Mouse (Mus musculus): Measurements from ENCODE around the gene Ccnd3. TPM values are rescaled to one million over a fixed set of nuclear protein-coding genes. Genes with fewer than 3 reads are reported as not detected.

The Ccnd3 gene
- polyA plus RNA-seq, 2 experiments, result 349 to 520 TPM

DNA sequence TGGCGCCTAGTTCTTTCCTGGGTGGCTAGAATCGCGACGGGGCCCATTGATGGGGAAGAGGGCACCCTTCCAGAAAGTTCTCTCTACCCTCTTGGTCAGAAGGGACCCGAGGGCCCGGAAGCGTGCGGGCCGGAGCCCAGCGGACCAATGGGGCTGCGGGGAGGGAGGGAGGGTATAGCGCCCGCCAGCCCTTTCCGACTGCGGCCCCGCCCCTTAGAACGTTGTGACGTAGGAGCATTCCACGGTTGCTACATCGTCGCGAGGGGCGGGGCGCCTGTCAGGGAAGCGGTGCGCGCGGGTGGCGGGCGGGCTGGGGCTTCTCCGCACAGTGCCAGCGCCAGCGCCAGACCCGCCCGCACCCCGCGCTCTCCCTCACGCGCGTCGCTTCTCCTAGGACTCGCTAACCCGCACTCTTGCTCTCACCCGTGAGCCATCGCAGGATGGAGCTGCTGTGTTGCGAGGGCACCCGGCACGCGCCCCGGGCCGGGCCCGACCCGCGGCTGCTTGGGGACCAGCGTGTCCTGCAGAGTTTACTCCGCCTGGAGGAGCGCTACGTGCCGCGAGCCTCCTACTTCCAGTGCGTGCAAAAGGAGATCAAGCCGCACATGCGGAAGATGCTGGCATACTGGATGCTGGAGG, 88.5 kb downstream of the Ccnd3 start:
- WGBS, result 1% methylated on average over 42 of the region's 63 CpGs

DNA sequence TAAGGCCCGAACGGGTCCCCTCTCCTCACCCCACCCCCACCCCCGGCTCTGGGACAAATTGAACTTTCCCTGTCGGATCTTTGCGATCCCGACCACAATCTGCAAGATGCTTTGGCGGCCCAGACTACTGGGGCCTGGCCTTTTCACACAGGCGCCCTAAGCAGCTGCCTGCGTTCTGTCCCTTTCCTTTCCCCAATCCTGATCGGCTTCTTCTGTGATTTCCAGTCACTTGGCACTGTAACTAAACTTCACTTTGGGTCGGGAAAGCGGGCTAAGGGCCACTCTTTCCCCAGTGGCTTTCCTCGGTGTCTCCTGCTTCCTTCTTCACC, 89.0 kb downstream of the Ccnd3 start:
- peak; percentile 38 for DNase-seq (ENCODE audit: low spot score)
- TF ChIP-seq POLR2A (IDR thresholded peaks at IDR 0.05; ENCODE audit: borderline replicate concordance, extremely low read depth, insufficient read depth, insufficient read length), result no peak
- Histone ChIP-seq H3K4me1 (ENCODE audit: control insufficient read depth, insufficient read depth, low read length) (peaks cover 24% of the 10 kb centered on the region), H3K9me3 (ENCODE audit: control insufficient read depth, low read length) (no peaks in the 10 kb centered on the region), H3K4me2 (replicated peaks; ENCODE audit: low read depth, low read length, severe bottlenecking) (peak overlapping the region; percentile 89), H3K36me3 (ENCODE audit: control insufficient read depth, insufficient read depth, low read length) (peaks cover 30% of the 10 kb centered on the region), H3K27me3 (ENCODE audit: control insufficient read depth, insufficient read depth, low read length) (no peaks in the 10 kb centered on the region), H3K9ac (ENCODE audit: low read depth, low read length, severe bottlenecking) (peak overlapping the region; percentile 82), H3K4me3 (replicated peaks; ENCODE audit: low read length) (peak overlapping the region; percentile 90), H3K27ac (replicated peaks; ENCODE audit: low read depth, low read length) (peak overlapping the region; percentile 96)
- WGBS, result 0% methylated on average over 13 of the region's 13 CpGs
- ATAC-seq (ENCODE audit: low FRiP score, low read depth), result no peak

More for the DNA sequence above, 88.5 kb downstream of the Ccnd3 start:
- peak overlapping the region; percentile 89 for H3K4me2 ChIP-seq (replicated peaks; ENCODE audit: low read depth, low read length, severe bottlenecking)
- H3K9me3 ChIP-seq (ENCODE audit: control insufficient read depth, low read length), result no peaks in the 10 kb centered on the region
- H3K36me3 ChIP-seq (ENCODE audit: control insufficient read depth, insufficient read depth, low read length), result peaks cover 25% of the 10 kb centered on the region
- DNase-seq (ENCODE audit: low spot score) (peak; percentile 97), ATAC-seq (ENCODE audit: low FRiP score, low read depth) (peak; percentile 84)
- peak overlapping the region; percentile 90 for H3K4me3 ChIP-seq (replicated peaks; ENCODE audit: low read length)
- H3K4me1 ChIP-seq (ENCODE audit: control insufficient read depth, insufficient read depth, low read length), result peaks cover 24% of the 10 kb centered on the region
- peak overlapping the region; percentile 82 for H3K9ac ChIP-seq (ENCODE audit: low read depth, low read length, severe bottlenecking)
- H3K27ac ChIP-seq (replicated peaks; ENCODE audit: low read depth, low read length), result peak overlapping the region; percentile 96
- TF ChIP-seq POLR2A (IDR thresholded peaks at IDR 0.05; ENCODE audit: borderline replicate concordance, extremely low read depth, insufficient read depth, insufficient read length), result 0 out of 2 replicates have a peak, but pooled peaks have one; percentile 53
- no peaks in the 10 kb centered on the region for H3K27me3 ChIP-seq (ENCODE audit: control insufficient read depth, insufficient read depth, low read length)

DNA sequence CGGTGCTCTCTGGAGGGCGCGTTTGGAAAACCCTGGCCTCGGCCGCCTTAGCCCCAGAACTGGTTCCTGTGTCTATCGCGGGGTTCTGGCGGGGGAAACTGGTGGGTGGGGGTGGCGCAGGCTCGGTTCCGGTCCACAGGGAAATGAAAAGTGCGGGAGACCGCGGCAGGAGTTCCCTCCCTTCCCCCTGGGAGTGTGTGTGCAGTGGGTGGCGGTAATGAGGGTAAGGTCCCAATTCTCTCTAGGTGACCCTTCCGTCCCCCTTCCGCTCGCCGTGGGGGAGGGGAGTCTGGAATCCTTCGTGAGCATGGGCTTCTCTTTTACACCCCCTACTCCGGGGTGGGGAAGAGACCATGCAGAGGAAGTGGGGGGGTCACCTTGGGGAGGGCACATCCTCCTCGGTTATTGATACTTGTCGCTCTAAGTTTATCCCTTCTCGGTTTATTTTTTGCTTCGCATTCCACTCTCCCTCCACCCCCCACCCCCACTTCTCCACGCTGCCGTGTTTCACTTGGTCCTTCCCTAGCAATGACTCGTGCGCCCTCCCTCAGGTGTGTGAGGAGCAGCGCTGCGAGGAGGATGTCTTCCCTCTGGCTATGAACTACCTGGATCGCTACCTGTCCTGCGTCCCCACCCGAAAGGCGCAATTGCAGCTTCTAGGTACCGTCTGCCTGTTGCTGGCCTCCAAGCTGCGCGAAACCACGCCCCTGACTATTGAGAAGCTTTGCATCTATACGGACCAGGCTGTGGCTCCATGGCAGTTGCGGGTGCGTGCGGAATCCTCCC, 89.5 kb downstream of the Ccnd3 start:
- DNase-seq (ENCODE audit: low spot score), result peak; percentile 23
- Histone ChIP-seq H3K4me1 (ENCODE audit: control insufficient read depth, insufficient read depth, low read length) (peaks cover 24% of the 10 kb centered on the region), H3K36me3 (ENCODE audit: control insufficient read depth, insufficient read depth, low read length) (peaks cover 35% of the 10 kb centered on the region), H3K9me3 (ENCODE audit: control insufficient read depth, low read length) (no peaks in the 10 kb centered on the region), H3K9ac (ENCODE audit: low read depth, low read length, severe bottlenecking) (peak overlapping the region; percentile 82), H3K4me2 (replicated peaks; ENCODE audit: low read depth, low read length, severe bottlenecking) (peak overlapping the region; percentile 89), H3K27ac (replicated peaks; ENCODE audit: low read depth, low read length) (peak overlapping the region; percentile 96), H3K4me3 (replicated peaks; ENCODE audit: low read length) (peak overlapping the region; percentile 90), H3K27me3 (ENCODE audit: control insufficient read depth, insufficient read depth, low read length) (no peaks in the 10 kb centered on the region)
- no peak for ATAC-seq (ENCODE audit: low FRiP score, low read depth)
- WGBS, result under 1% methylated on average over 40 of the region's 43 CpGs
- no peak for TF ChIP-seq POLR2A (IDR thresholded peaks at IDR 0.05; ENCODE audit: borderline replicate concordance, extremely low read depth, insufficient read depth, insufficient read length)

DNA sequence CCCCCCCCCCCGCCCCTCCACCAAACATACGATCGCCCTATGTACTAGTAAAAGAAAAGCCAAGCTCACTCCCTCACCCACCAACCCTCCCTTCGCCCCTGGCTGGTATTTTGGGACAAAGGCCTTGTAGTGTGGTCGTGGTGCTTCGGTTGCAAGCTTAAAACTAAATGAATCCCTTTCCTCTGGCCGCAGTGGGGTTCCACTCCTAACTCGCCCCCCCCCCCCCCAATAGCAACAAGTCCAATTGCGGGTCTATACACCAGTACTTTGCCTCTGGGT, 90.1 kb downstream of the Ccnd3 start:
- H3K27me3 ChIP-seq (ENCODE audit: control insufficient read depth, insufficient read depth, low read length), result no peaks in the 10 kb centered on the region
- peak overlapping the region; percentile 90 for H3K4me3 ChIP-seq (replicated peaks; ENCODE audit: low read length)
- no peak for DNase-seq (ENCODE audit: low spot score)
- TF ChIP-seq POLR2A (IDR thresholded peaks at IDR 0.05; ENCODE audit: borderline replicate concordance, extremely low read depth, insufficient read depth, insufficient read length), result no peak
- H3K9ac ChIP-seq (ENCODE audit: low read depth, low read length, severe bottlenecking), result peak overlapping the region; percentile 82
- 2% methylated on average over 6 of the region's 9 CpGs for WGBS
- H3K27ac ChIP-seq (replicated peaks; ENCODE audit: low read depth, low read length), result peak overlapping the region; percentile 96
- ATAC-seq (ENCODE audit: low FRiP score, low read depth), result no peak
- peak overlapping the region; percentile 89 for H3K4me2 ChIP-seq (replicated peaks; ENCODE audit: low read depth, low read length, severe bottlenecking)
- no peaks in the 10 kb centered on the region for H3K9me3 ChIP-seq (ENCODE audit: control insufficient read depth, low read length)
- peaks cover 41% of the 10 kb centered on the region for H3K36me3 ChIP-seq (ENCODE audit: control insufficient read depth, insufficient read depth, low read length)
- H3K4me1 ChIP-seq (ENCODE audit: control insufficient read depth, insufficient read depth, low read length), result peaks cover 24% of the 10 kb centered on the region

DNA sequence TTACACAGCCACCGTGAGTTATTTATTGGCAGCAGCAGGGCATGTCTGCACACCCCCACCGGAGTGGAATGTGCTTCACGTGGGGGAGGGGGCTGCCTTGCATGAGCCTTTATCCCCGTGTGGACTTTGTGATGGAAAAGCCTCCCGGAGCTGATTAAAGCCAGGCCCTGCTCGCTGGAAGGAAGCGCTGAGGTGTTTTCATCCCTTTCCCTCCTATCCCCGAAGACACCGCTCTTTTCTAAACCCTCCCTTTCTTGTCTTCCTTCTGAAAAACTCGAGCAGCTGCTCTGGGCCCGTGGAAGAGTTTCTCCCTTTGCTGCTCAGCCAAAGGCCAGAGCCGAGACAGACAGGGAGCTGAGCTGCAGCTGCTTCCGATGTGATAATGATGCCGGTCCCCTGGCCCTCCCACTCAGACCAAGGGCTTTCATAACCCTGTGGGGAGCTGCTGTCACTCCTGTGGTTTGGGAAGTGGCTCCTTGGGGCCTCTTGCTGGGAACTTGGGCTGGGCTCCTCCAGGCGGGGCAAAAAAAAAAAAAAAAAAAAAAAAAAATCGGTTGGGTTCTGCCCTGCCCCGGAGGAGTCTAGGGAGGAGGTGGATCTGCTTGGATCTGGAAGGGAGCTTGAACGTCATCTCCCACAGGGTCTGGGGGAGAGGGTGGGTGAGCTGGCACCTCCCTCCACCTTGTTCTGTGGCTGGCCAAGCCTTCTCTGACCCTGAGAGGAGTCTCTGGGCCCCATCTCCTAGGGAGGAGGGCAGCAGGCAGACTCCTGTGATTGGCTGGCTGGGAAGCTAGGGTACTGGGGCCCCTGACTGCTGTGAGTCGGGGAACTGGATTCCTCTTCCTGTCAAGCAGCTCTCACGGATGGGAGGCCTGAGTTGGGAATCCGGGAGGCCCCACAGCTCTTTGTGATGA, 90.7 kb downstream of the Ccnd3 start:
- TF ChIP-seq POLR2A (IDR thresholded peaks at IDR 0.05; ENCODE audit: borderline replicate concordance, extremely low read depth, insufficient read depth, insufficient read length), result 0 out of 2 replicates have a peak, but pooled peaks have one; percentile 30
- WGBS, result 1% methylated on average over 21 of the region's 21 CpGs
- DNase-seq (ENCODE audit: low spot score) (peak; percentile 89), ATAC-seq (ENCODE audit: low FRiP score, low read depth) (peak; percentile 69)
- peaks cover 24% of the 10 kb centered on the region for H3K4me1 ChIP-seq (ENCODE audit: control insufficient read depth, insufficient read depth, low read length)
- H3K27ac ChIP-seq (replicated peaks; ENCODE audit: low read depth, low read length), result peak overlapping the region; percentile 96
- H3K9ac ChIP-seq (ENCODE audit: low read depth, low read length, severe bottlenecking), result peak overlapping the region; percentile 82
- H3K27me3 ChIP-seq (ENCODE audit: control insufficient read depth, insufficient read depth, low read length), result no peaks in the 10 kb centered on the region
- peak overlapping the region; percentile 89 for H3K4me2 ChIP-seq (replicated peaks; ENCODE audit: low read depth, low read length, severe bottlenecking)
- peak overlapping the region; percentile 90 for H3K4me3 ChIP-seq (replicated peaks; ENCODE audit: low read length)
- H3K36me3 ChIP-seq (ENCODE audit: control insufficient read depth, insufficient read depth, low read length), result peaks cover 47% of the 10 kb centered on the region
- no peaks in the 10 kb centered on the region for H3K9me3 ChIP-seq (ENCODE audit: control insufficient read depth, low read length)
